Mouse (Mus musculus): ENCODE results near the gene Gm9945.

Gm9945 gene

GRCm38 (mm10) chr11:53496946-53497345 is 17.0 kb downstream of the Gm9945 start:
- no peak for DNase-seq

GRCm38 (mm10) chr11:53500569-53500968 is 20.6 kb downstream of the Gm9945 start:
- no peak for DNase-seq

- no peak for DNase-seq
These were observed 22.2 kb downstream of the Gm9945 start for GRCm38 (mm10) chr11:53502039-53502765.

GRCm38 (mm10) chr11:53503738-53504137 is 23.8 kb downstream of the Gm9945 start:
- DNase-seq = no peak

- no peak for DNase-seq
These were observed 24.4 kb downstream of the Gm9945 start for GRCm38 (mm10) chr11:53504376-53504775.

GRCm38 (mm10) chr11:53505026-53505663 is 25.2 kb downstream of the Gm9945 start:
- no peak for DNase-seq

- no peak for DNase-seq
These were observed 27.3 kb downstream of the Gm9945 start for GRCm38 (mm10) chr11:53507098-53507805.

GRCm38 (mm10) chr11:53508152-53508551 is 28.2 kb downstream of the Gm9945 start:
- DNase-seq = no peak

GRCm38 (mm10) chr11:53508591-53508990 is 28.6 kb downstream of the Gm9945 start:
- DNase-seq = no peak

- no peak for DNase-seq
These were observed 30.4 kb downstream of the Gm9945 start for GRCm38 (mm10) chr11:53510351-53510750.

- no peak for DNase-seq
These were observed 37.0 kb downstream of the Gm9945 start for GRCm38 (mm10) chr11:53516775-53517627.

- no peak for DNase-seq
These were observed 38.8 kb downstream of the Gm9945 start for GRCm38 (mm10) chr11:53518759-53519158.

- peak; percentile 72 for DNase-seq
These were observed 39.5 kb downstream of the Gm9945 start, which contains the start of gene Sept8 for GRCm38 (mm10) chr11:53519207-53520121. Gene Sept8 (plus strand): TSS chr11:53519257.

GRCm38 (mm10) chr11:53520122-53520978 is 40.4 kb downstream of the Gm9945 start:
- peak; percentile 51 for DNase-seq

GRCm38 (mm10) chr11:53521120-53521820 is 41.3 kb downstream of the Gm9945 start:
- DNase-seq = no peak

- no peak for DNase-seq
These were observed 41.8 kb downstream of the Gm9945 start for GRCm38 (mm10) chr11:53521821-53522131.

GRCm38 (mm10) chr11:53522362-53522761 is 42.4 kb downstream of the Gm9945 start:
- DNase-seq = no peak

- no peak for DNase-seq
These were observed 43.0 kb downstream of the Gm9945 start for GRCm38 (mm10) chr11:53522930-53523329.

- DNase-seq = no peak
These were observed 43.8 kb downstream of the Gm9945 start for GRCm38 (mm10) chr11:53523545-53524405.

All from kidney, adult 18-20 months (tissue).